Mouse (Mus musculus) left cerebral cortex, postnatal 25 days (tissue): Measurements from ENCODE around the gene Arvcf. TPM values are rescaled to one million over a fixed set of nuclear protein-coding genes. Genes with fewer than 3 reads are reported as not detected.
A peak's percentile ranks its signal among the peaks of the same experiment; 100 is the strongest.

Experiments used
- DNase-seq, 2 experiments: peaks; one replicate each; pipeline ENCODE4 v3.0.0; 2022; ENCODE audit warnings: low spot score in 2 of 2, mixed read lengths in 1 of 2
- intact Hi-C: fragments of 180-260 bp; cut with DNase I; formaldehyde crosslinking; loops from one replicate; pipeline ENCODE4 v1.15.1; 2025
- total RNA-seq, 2 experiments: library from RNA; stranded (reverse); gene quantifications; 2 replicates each; pipeline ENCODE4 v1.2.3; 2021

Arvcf gene
- total RNA-seq, 2 experiments from 2014 or later = 42.8 to 43.1 TPM

- intact Hi-C loops = loop anchor here (2.0 kb wide), 1 partner anchor 55 kb away; no protein-coding TSS in a partner anchor
- peak in 1 of 2 experiments; percentile 55 for DNase-seq
Observed at GRCm38 (mm10) chr16:18351313-18352055, 3.5 kb downstream of the Arvcf start.

GRCm38 (mm10) chr16:18353106-18353505, 5.1 kb downstream of the Arvcf start:
- intact Hi-C loops = loop anchor here (2.0 kb wide), 1 partner anchor 54 kb away; no protein-coding TSS in a partner anchor

DNA sequence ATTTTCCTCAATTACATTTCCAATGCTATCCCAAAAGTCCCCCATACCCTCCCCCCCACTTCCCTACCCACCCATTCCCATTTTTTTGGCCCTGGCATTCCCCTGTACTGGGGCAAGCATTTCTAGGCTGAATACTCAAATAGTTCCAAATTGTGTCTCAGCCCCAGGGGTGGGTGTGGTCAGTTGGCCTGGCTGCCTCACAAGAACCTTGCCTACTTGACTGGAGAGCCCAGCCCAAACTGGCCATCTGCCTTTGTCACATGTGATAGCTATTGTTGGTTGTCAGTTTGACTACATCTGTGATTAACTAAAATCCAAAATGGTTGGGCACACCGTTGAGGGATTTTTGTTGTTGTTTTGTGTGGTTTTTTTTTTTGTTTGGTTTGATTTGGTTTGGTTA, 9.0 kb downstream of the Arvcf start:
- DNase-seq = no peak
- intact Hi-C loops = no loop called here

More at GRCm38 (mm10) chr16:18353106-18353505, 5.1 kb downstream of the Arvcf start:
- DNase-seq = no peak

DNA sequence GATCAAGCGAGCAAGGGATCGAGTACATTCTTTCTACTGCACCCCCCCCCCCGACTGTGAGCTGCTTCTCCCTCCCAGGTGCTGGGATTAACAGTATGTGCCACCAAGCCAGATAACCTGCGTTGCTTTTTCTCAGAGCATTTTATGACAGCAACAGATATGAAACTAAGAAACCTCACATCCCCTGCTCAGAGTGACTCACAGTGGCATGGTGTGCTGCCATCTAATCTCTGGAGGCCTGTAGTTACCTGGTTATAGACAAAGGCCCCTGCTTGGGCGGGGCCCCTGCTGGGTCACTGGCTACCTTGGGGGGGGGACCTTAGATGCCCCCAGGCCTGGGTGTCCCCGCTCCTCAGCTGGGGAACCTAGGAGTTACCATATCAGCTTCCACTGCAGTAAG, 10.0 kb downstream of the Arvcf start:
- intact Hi-C loops = no loop called here
- DNase-seq = no peak

GRCm38 (mm10) chr16:18360151-18360805, 12.3 kb downstream of the Arvcf start:
- intact Hi-C loops = no loop called here
- DNase-seq = peak in 1 of 2 experiments; percentile 55

GRCm38 (mm10) chr16:18362948-18363347, 15.0 kb downstream of the Arvcf start:
- no peak for DNase-seq
- intact Hi-C loops = no loop called here

DNA sequence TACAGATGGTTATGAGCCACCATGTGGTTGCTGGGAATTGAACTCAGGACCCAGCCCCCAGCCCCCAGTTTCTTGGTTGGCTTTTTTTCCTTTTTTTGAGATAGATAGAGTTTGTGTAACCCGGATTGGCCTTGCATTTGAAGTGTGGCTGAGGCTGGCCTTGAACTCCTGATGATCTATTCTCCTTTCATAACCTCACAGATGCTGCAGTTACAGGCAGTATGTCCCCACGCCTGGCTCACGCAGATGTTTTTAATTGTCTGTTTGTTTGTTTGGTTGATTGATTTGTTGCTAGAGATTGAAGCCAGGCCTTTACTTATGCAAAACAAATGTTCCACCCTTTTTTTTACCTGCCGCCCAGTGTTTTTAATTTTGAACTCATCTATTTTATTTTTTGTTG, 18.9 kb downstream of the Arvcf start:
- no peak for DNase-seq
- intact Hi-C loops = no loop called here

- intact Hi-C loops = no loop called here
- DNase-seq = no peak
Observed at GRCm38 (mm10) chr16:18370197-18370596, 22.2 kb downstream of the Arvcf start.

DNA sequence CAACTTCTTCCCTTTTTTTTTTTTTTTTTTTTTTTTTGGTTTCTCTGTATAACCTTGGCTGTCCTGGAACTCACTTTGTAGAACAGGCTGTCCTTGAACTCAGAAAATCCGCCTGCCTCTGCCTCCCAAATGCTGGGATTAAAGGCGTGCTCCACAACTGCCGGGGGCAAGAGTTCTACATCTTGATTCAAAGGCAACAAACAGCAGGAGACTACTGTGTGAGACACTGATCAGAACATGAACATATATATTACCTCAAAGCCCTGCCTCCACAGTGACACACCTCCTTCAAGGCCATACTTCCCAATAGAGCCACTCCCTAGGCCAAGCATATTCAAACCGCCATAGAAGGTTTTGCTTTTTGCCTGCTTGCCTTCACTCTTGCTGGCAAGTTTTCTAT, 25.6 kb downstream of the Arvcf start:
- intact Hi-C loops = no loop called here

GRCm38 (mm10) chr16:18376297-18376954, 28.4 kb downstream of the Arvcf start:
- no peak for DNase-seq

More for the DNA sequence above, 25.6 kb downstream of the Arvcf start:
- no peak for DNase-seq

DNA sequence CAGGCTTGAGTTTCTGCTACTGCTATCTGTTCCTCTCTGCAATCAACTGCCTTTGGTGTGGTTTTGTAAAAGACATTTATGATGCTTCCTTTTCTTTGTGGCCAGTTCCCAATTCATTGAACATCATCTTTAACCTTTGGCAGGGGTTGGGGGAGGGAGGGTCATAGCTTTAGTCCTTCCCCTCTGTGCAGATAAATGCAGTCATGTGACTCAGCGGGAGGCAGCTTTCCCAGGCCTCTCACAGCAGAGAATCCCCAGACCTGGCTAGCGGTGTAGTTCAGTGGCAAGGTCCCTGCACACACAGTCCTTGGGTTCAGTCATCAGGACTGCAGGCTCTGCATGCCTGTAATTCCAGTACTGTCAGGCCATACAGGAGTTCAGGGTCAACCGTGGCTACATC, 29.2 kb downstream of the Arvcf start:
- no peak for DNase-seq
- intact Hi-C loops = no loop called here

More at GRCm38 (mm10) chr16:18376297-18376954, 28.4 kb downstream of the Arvcf start:
- intact Hi-C loops = no loop called here

GRCm38 (mm10) chr16:18378489-18378888, 30.5 kb downstream of the Arvcf start:
- intact Hi-C loops = no loop called here
- no peak for DNase-seq

- intact Hi-C loops = no loop called here
- DNase-seq = no peak
Observed at GRCm38 (mm10) chr16:18379338-18380001, 31.5 kb downstream of the Arvcf start.

- DNase-seq = no peak
- intact Hi-C loops = no loop called here
Observed at GRCm38 (mm10) chr16:18380495-18381063, 32.6 kb downstream of the Arvcf start.

- no peak for DNase-seq
- intact Hi-C loops = no loop called here
Observed at GRCm38 (mm10) chr16:18381621-18382258, 33.8 kb downstream of the Arvcf start.

- intact Hi-C loops = no loop called here
- no peak for DNase-seq
Observed at GRCm38 (mm10) chr16:18383045-18383726, 35.2 kb downstream of the Arvcf start.

GRCm38 (mm10) chr16:18383756-18384155, 35.8 kb downstream of the Arvcf start:
- DNase-seq = no peak
- intact Hi-C loops = no loop called here

DNA sequence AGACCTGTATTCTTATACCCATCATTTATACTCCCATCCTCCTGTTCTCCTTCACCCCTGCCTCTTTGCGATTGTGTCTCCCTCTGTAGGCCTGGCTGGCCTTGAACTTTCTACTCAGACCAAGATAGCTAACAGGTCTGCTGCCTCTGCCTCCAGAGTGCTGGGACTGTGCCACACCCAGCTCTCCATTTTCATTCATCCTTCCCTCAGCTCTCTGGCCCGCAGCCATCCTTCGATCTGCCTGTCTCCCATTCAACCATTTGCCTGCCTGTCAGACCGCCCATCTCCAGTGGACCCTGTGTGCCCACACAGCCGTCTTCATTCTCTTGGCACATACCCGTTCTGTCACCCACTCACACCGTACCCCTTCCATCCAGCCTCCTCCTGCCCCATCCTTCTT, 36.2 kb downstream of the Arvcf start:
- intact Hi-C loops = no loop called here
- DNase-seq = peak in 1 of 2 experiments; percentile 57

- DNase-seq = no peak
- intact Hi-C loops = no loop called here
Observed at GRCm38 (mm10) chr16:18384659-18385058, 36.7 kb downstream of the Arvcf start.
